Mouse (Mus musculus) 3T3-L1 (cell line): ENCODE results near the gene Il6ra.

Experiments
- DNase-seq: peaks from one replicate; pipeline ENCODE4 v3.0.0-alpha.2; 2015; ENCODE audit warnings: low read depth, low spot score

The Il6ra gene

GRCm38 (mm10) chr3:89912543-89913391 lies at the start of gene Il6ra:
Il6ra (minus strand) TSS chr3:89913196.
- DNase-seq = peak; percentile 90

GRCm38 (mm10) chr3:89962059-89962750 lies 49.2 kb upstream of the Il6ra start:
- DNase-seq = peak; percentile 77

GRCm38 (mm10) chr3:89961436-89961835 lies 48.4 kb upstream of the Il6ra start:
- DNase-seq = peak; percentile 34

GRCm38 (mm10) chr3:89960469-89960868 lies 47.5 kb upstream of the Il6ra start:
- peak; percentile 92 for DNase-seq

- DNase-seq = peak; percentile 31
Observed at GRCm38 (mm10) chr3:89959435-89959834, 46.4 kb upstream of the Il6ra start.

GRCm38 (mm10) chr3:89957880-89958279 lies 44.9 kb upstream of the Il6ra start:
- DNase-seq = no peak

GRCm38 (mm10) chr3:89956177-89956971 lies 43.4 kb upstream of the Il6ra start:
- DNase-seq = no peak

GRCm38 (mm10) chr3:89953420-89953819 lies 40.4 kb upstream of the Il6ra start:
- DNase-seq = peak; percentile 90

GRCm38 (mm10) chr3:89948655-89949054 lies 35.7 kb upstream of the Il6ra start:
- DNase-seq = no peak

GRCm38 (mm10) chr3:89948021-89948420 lies 35.0 kb upstream of the Il6ra start:
- DNase-seq = no peak

- DNase-seq = peak; percentile 32
Observed at GRCm38 (mm10) chr3:89945026-89945425, 32.0 kb upstream of the Il6ra start.

- DNase-seq = no peak
Observed at GRCm38 (mm10) chr3:89942894-89943293, 29.9 kb upstream of the Il6ra start.

GRCm38 (mm10) chr3:89936495-89936894 lies 23.5 kb upstream of the Il6ra start:
- no peak for DNase-seq

GRCm38 (mm10) chr3:89932925-89933324 lies 19.9 kb upstream of the Il6ra start:
- DNase-seq = no peak

- DNase-seq = peak; percentile 68
Observed at GRCm38 (mm10) chr3:89928956-89929355, 16.0 kb upstream of the Il6ra start.

GRCm38 (mm10) chr3:89926440-89926839 lies 13.4 kb upstream of the Il6ra start:
- no peak for DNase-seq

GRCm38 (mm10) chr3:89920711-89921110 lies 7.7 kb upstream of the Il6ra start:
- no peak for DNase-seq

- no peak for DNase-seq
Observed at GRCm38 (mm10) chr3:89917408-89917807, 4.4 kb upstream of the Il6ra start.

GRCm38 (mm10) chr3:89916622-89917021 lies 3.6 kb upstream of the Il6ra start:
- peak; percentile 32 for DNase-seq

GRCm38 (mm10) chr3:89914700-89915099 lies 1.7 kb upstream of the Il6ra start:
- DNase-seq = peak; percentile 38

- DNase-seq = no peak
Observed at GRCm38 (mm10) chr3:89912108-89912542, 871 bp downstream of the Il6ra start.

GRCm38 (mm10) chr3:89911207-89911606 lies 1.8 kb downstream of the Il6ra start:
- DNase-seq = no peak
